Mouse (Mus musculus): Measurements from ENCODE around the gene Dnajb12. TPM values are rescaled to one million over a fixed set of nuclear protein-coding genes. Genes with fewer than 3 reads are reported as not detected.

The Dnajb12 gene
- polyA plus RNA-seq, 1 experiment from 2014 or later, result 27.3 TPM

DNA sequence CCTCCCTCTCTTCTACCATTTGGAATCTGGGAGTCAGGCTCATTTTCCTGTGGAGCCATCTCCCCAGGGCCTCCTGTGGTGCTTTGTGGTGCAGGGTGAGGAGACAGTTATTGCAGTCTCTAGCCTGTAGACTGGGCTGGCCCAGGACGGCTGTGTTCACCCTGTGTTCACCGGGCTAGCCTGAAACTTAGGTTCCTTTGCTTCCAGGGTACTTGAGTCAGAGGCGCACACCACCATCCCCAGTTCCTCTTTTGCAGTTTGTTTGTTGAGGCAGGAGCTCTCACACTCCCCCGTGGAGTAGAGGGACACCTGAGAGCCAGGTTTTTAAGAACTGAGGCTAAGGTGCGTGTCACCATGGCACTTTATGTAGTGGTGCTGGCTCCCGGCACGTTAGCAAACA lies 10.0 kb downstream of the Dnajb12 start:
- Histone ChIP-seq H3K9ac (ENCODE audit: low read length) (no peak overlapping the region), H3K4me3 (ENCODE audit: low read depth, low read length) (no peak overlapping the region), H3K27me3 (ENCODE audit: control insufficient read depth, insufficient read depth, low read length) (no peaks in the 10 kb centered on the region), H3K9me3 (ENCODE audit: control insufficient read depth, low read length) (no peaks in the 10 kb centered on the region), H3K36me3 (ENCODE audit: control insufficient read depth, insufficient read depth, low read length) (peaks cover 9% of the 10 kb centered on the region), H3K4me2 (ENCODE audit: low read depth) (no peak overlapping the region), H3K4me1 (ENCODE audit: control insufficient read depth, insufficient read depth, low read length) (no peaks in the 10 kb centered on the region), H3K27ac (ENCODE audit: low read depth, low read length) (no peak overlapping the region)
- DNase-seq (ENCODE audit: low spot score), result no peak
- no peak for ATAC-seq (ENCODE audit: insufficient read depth, low FRiP score, low TSS enrichment)
- 87% methylated on average over 7 of the region's 7 CpGs for WGBS

DNA sequence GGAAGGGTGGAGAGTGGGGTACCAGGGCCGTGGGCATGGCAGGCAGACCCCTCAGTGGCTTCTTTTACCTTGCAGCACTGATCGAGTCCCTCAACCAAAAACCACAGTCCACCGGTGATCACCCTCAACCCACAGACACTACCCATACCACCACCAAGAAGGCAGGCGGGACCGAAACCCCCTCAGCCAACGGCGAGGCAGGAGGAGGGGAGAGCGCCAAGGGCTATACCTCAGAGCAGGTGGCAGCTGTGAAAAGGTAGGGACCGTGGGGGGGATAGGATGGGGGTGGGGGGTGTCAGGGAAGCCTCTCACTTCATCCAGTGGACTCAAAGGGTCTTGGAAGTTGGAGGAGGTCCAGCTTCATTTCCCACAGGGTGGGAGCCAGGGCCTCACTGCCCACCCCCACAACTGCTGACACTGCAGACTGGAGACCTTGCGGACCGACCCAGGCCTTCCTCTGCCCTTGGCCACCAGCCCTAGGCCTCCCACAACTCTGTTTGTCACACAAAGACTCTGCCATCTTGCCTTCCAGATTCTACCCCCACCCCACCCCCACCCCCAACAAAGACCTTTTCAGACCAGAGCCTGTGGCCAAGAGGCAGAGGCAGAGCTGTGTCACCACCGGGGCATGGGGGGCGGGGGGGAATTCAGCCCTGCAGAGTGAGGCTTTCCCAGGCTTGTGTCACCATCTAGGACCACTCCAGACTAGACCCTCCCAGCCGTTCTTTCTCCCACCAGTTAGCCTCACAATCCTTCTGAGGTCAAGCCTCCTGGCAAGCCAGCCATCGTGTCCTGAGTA lies 10.8 kb downstream of the Dnajb12 start:
- 89% methylated on average over 15 of the region's 15 CpGs for WGBS

DNA sequence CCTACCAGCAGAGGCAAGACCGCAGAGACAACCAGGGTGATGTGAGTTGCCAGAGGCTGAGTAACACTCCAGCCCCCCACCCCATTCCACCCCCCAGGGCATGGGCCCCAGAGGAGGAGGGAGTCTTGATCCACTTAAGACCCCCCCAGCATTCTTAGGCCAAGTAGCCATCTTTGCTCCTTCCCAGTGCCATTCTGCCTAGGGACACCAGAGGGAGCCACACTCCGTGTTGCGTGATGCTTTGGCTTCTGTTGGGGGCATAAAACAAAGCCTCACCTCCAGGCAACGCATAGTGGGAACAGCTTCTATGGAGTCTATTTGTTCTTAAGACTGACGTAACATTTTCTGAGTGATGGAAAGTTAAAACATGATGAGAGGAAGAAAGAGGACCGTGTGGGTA lies 13.6 kb downstream of the Dnajb12 start:
- WGBS, result 44% methylated on average over 6 of the region's 6 CpGs
- Histone ChIP-seq H3K4me1 (ENCODE audit: control insufficient read depth, insufficient read depth, low read length) (peaks cover 14% of the 10 kb centered on the region), H3K27ac (ENCODE audit: low read depth, low read length) (no peak overlapping the region), H3K4me3 (ENCODE audit: low read depth, low read length) (no peak overlapping the region), H3K4me2 (ENCODE audit: low read depth) (no peak overlapping the region), H3K9me3 (ENCODE audit: control insufficient read depth, low read length) (no peaks in the 10 kb centered on the region), H3K27me3 (ENCODE audit: control insufficient read depth, insufficient read depth, low read length) (no peaks in the 10 kb centered on the region), H3K9ac (ENCODE audit: low read length) (no peak overlapping the region), H3K36me3 (ENCODE audit: control insufficient read depth, insufficient read depth, low read length) (peaks cover 17% of the 10 kb centered on the region)
- ATAC-seq (ENCODE audit: insufficient read depth, low FRiP score, low TSS enrichment), result no peak
- peak; percentile 81 for DNase-seq (ENCODE audit: low spot score)

More for the DNA sequence above, 10.8 kb downstream of the Dnajb12 start:
- Histone ChIP-seq H3K36me3 (ENCODE audit: control insufficient read depth, insufficient read depth, low read length) (peaks cover 12% of the 10 kb centered on the region), H3K4me1 (ENCODE audit: control insufficient read depth, insufficient read depth, low read length) (no peaks in the 10 kb centered on the region), H3K27ac (ENCODE audit: low read depth, low read length) (no peak overlapping the region), H3K4me2 (ENCODE audit: low read depth) (no peak overlapping the region), H3K9me3 (ENCODE audit: control insufficient read depth, low read length) (no peaks in the 10 kb centered on the region), H3K27me3 (ENCODE audit: control insufficient read depth, insufficient read depth, low read length) (no peaks in the 10 kb centered on the region), H3K9ac (ENCODE audit: low read length) (no peak overlapping the region; the same call in 1 of the 2 replicates), H3K4me3 (ENCODE audit: low read depth, low read length) (no peak overlapping the region)
- DNase-seq (ENCODE audit: low spot score) (no peak), ATAC-seq (ENCODE audit: insufficient read depth, low FRiP score, low TSS enrichment) (no peak)

DNA sequence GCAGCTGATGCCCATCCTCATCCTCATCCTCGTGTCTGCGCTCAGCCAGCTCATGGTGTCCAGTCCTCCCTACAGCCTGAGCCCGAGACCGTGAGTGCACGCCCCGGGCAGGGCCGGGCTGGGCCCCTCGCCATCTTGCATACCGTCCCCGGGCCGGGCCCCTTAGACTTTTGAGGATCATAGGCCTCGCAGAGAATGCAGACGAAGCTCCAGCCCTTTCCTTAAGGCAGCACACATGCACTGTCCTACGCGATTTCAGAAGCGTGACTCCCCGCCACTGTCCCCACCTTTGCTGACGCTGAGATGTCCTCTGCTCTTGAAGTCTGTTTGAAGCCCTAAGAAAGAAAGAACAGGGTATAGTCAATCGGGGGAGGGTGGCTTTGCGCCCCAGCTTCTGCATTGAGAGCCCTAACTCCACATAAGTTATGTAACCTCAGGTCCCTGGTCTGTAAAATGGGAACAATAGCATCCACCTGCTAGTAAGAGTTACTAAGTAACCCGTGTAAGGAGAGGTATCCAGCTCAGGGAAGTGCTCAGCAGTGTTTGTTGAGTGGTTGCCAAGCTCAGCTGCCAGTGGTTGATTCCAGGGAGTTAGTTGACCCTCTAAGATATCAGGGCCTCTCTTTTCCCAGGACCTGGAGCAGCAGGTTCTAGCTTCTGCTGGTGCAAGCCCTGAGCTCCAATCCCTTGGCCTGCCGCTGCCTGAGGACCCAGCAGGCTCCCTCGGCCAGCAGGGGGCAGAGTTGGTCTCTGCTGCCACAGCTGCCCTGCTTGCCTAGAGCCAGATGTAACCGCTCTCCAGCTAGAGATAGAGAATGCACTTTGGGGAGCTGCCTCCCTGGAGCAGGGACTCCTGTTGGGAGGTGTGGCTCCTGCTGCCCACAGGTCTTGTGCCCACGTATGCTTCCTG lies 15.2 kb downstream of the Dnajb12 start:
- WGBS, result 81% methylated on average over 25 of the region's 25 CpGs
- peak; percentile 85 for DNase-seq (ENCODE audit: low spot score)
- Histone ChIP-seq H3K9me3 (ENCODE audit: control insufficient read depth, low read length) (no peaks in the 10 kb centered on the region), H3K27ac (ENCODE audit: low read depth, low read length) (no peak overlapping the region), H3K36me3 (ENCODE audit: control insufficient read depth, insufficient read depth, low read length) (peaks cover 17% of the 10 kb centered on the region), H3K4me3 (ENCODE audit: low read depth, low read length) (no peak overlapping the region), H3K27me3 (ENCODE audit: control insufficient read depth, insufficient read depth, low read length) (no peaks in the 10 kb centered on the region), H3K4me2 (ENCODE audit: low read depth) (no peak overlapping the region), H3K9ac (ENCODE audit: low read length) (no peak overlapping the region), H3K4me1 (ENCODE audit: control insufficient read depth, insufficient read depth, low read length) (peaks cover 28% of the 10 kb centered on the region)
- ATAC-seq (ENCODE audit: insufficient read depth, low FRiP score, low TSS enrichment), result no peak

DNA sequence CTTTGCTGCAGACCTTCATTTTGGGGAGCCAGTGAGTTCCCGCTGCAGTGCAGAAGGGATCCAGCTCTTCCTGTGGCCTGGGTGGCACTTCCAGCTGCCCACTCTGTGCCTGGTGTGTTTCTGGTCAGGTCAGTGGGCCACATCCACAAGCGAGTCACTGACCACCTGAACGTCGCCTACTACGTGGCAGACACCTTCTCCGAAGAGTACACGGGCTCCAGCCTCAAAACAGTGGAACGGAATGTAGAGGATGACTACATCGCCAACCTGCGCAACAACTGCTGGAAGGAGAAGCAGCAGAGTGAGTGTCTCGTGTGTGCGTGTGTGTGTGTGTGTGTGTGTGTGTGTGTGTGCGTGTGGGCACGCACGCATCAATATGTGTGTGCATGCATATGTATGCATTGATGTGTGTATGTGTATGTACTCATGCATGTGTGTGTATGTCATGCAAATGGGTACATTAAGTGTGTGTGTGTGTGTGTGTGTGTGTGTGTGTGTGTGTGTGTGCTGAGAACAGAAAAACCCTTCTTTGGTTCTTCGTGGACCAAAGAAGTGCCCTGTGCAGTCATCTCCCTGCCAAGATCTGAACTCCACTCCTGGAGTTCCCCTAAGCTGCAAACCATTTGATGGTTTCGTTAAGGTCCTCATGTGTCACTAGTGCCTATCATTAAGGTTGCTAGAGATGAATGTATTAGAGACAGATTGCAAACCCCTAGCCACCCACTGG lies 16.3 kb downstream of the Dnajb12 start:
- H3K36me3 ChIP-seq (ENCODE audit: control insufficient read depth, insufficient read depth, low read length), result peaks cover 17% of the 10 kb centered on the region
- WGBS, result 95% methylated on average over 17 of the region's 17 CpGs

DNA sequence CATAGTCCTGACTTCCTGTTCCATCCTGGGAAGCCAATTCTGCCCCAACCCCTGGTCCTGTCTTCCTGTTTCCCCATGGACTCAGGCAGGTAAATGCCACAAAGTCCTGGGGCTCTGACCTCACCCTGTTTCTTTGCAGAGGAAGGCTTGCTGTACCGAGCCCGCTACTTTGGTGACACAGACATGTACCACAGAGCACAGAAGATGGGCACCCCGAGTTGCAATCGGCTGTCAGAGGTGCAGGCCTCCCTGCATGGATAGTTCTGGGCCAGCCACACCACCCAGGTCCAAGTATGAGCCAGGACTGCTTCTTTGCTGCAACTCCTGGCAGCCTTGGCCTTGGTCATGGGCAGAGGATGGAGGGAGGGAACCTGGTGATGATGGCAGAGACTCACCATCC lies 16.9 kb downstream of the Dnajb12 start:
- Histone ChIP-seq H3K36me3 (ENCODE audit: control insufficient read depth, insufficient read depth, low read length) (peaks cover 17% of the 10 kb centered on the region), H3K4me3 (ENCODE audit: low read depth, low read length) (no peak overlapping the region), H3K27me3 (ENCODE audit: control insufficient read depth, insufficient read depth, low read length) (no peaks in the 10 kb centered on the region), H3K9me3 (ENCODE audit: control insufficient read depth, low read length) (no peaks in the 10 kb centered on the region), H3K9ac (ENCODE audit: low read length) (no peak overlapping the region), H3K4me1 (ENCODE audit: control insufficient read depth, insufficient read depth, low read length) (peaks cover 39% of the 10 kb centered on the region), H3K27ac (ENCODE audit: low read depth, low read length) (no peak overlapping the region), H3K4me2 (ENCODE audit: low read depth) (no peak overlapping the region)
- DNase-seq (ENCODE audit: low spot score), result no peak
- no peak for ATAC-seq (ENCODE audit: insufficient read depth, low FRiP score, low TSS enrichment)
- WGBS, result 97% methylated on average over 4 of the region's 4 CpGs

More for the DNA sequence above, 16.3 kb downstream of the Dnajb12 start:
- no peak for DNase-seq (ENCODE audit: low spot score)
- H3K4me3 ChIP-seq (ENCODE audit: low read depth, low read length), result no peak overlapping the region
- peaks cover 38% of the 10 kb centered on the region for H3K4me1 ChIP-seq (ENCODE audit: control insufficient read depth, insufficient read depth, low read length)
- H3K9ac ChIP-seq (ENCODE audit: low read length), result no peak overlapping the region
- no peaks in the 10 kb centered on the region for H3K27me3 ChIP-seq (ENCODE audit: control insufficient read depth, insufficient read depth, low read length)
- H3K4me2 ChIP-seq (ENCODE audit: low read depth), result no peak overlapping the region
- no peak for ATAC-seq (ENCODE audit: insufficient read depth, low FRiP score, low TSS enrichment)
- no peaks in the 10 kb centered on the region for H3K9me3 ChIP-seq (ENCODE audit: control insufficient read depth, low read length)
- H3K27ac ChIP-seq (ENCODE audit: low read depth, low read length), result no peak overlapping the region

DNA sequence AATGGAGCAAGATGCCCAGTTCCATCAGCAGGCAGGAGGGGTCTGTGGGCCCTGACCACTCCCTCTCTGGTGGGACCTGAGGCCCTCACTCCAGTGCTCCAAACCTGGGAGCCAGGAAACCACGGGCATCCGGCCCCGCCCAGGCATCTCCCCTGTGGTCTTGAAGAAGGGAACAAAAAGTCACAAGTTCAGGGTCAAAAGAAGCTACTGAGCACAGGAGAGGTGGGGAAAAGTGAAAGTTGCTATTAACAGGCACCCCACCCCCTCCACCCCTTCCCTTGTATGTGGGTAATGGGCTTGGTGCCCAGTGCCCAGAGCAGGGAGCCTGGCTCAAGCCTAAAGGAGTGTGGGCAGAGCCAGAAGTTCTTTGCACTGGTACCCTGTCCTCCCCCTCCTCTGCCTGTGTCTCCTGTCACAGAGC lies 17.6 kb downstream of the Dnajb12 start:
- no peak for ATAC-seq (ENCODE audit: insufficient read depth, low FRiP score, low TSS enrichment)
- no peak overlapping the region for H3K4me2 ChIP-seq (ENCODE audit: low read depth)

DNA sequence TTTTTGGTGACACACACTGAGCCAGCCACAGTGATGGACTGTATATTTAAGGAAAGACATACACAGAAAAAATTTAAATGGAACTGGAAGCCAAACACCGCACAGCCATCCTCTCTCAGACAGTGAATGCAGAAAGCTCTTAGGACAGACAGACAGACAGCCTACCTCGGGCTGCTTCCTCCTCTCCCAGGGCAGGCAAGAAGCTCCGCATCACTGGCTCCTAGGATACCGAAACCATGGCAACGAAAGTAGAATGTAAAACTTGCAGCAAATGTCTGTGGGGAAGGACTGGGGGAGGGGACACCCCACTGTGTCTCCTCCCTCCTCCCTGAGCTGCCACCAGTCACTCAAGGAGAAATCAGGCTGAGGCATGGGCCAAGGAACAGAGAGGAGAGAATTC lies 18.2 kb downstream of the Dnajb12 start:
- peak; percentile 81 for DNase-seq (ENCODE audit: low spot score)
- H3K4me3 ChIP-seq (ENCODE audit: low read depth, low read length), result no peak overlapping the region
- peak overlapping the region; percentile 57 for H3K27ac ChIP-seq (ENCODE audit: low read depth, low read length)
- H3K9me3 ChIP-seq (ENCODE audit: control insufficient read depth, low read length), result no peaks in the 10 kb centered on the region
- no peak overlapping the region for H3K4me2 ChIP-seq (ENCODE audit: low read depth)
- peaks cover 13% of the 10 kb centered on the region for H3K36me3 ChIP-seq (ENCODE audit: control insufficient read depth, insufficient read depth, low read length)
- WGBS, result 29% methylated on average over 5 of the region's 5 CpGs
- H3K9ac ChIP-seq (ENCODE audit: low read length), result 0 out of 2 replicates have a peak overlapping the region, but pooled peaks have one; percentile 8
- H3K27me3 ChIP-seq (ENCODE audit: control insufficient read depth, insufficient read depth, low read length), result no peaks in the 10 kb centered on the region
- ATAC-seq (ENCODE audit: insufficient read depth, low FRiP score, low TSS enrichment), result peak; percentile 10; the same call in 1 of the 2 replicates
- H3K4me1 ChIP-seq (ENCODE audit: control insufficient read depth, insufficient read depth, low read length), result peaks cover 39% of the 10 kb centered on the region

More for the DNA sequence above, 17.6 kb downstream of the Dnajb12 start:
- H3K9ac ChIP-seq (ENCODE audit: low read length), result 0 out of 2 replicates have a peak overlapping the region, but pooled peaks have one; percentile 8
- 60% methylated on average over 3 of the region's 3 CpGs for WGBS
- peak overlapping the region; percentile 57 for H3K27ac ChIP-seq (ENCODE audit: low read depth, low read length)
- H3K9me3 ChIP-seq (ENCODE audit: control insufficient read depth, low read length), result no peaks in the 10 kb centered on the region
- no peaks in the 10 kb centered on the region for H3K27me3 ChIP-seq (ENCODE audit: control insufficient read depth, insufficient read depth, low read length)
- H3K4me3 ChIP-seq (ENCODE audit: low read depth, low read length), result no peak overlapping the region
- DNase-seq (ENCODE audit: low spot score), result no peak
- H3K4me1 ChIP-seq (ENCODE audit: control insufficient read depth, insufficient read depth, low read length), result peaks cover 39% of the 10 kb centered on the region
- H3K36me3 ChIP-seq (ENCODE audit: control insufficient read depth, insufficient read depth, low read length), result peaks cover 15% of the 10 kb centered on the region

Measured in neural tube, embryonic 11.5 days (tissue).